Mouse (Mus musculus): Measurements from ENCODE around the gene Cdh18.

- TF ChIP-seq EP300 (optimal IDR thresholded peaks at IDR 0.05) (no peak), CTCF (IDR thresholded peaks at IDR 0.05; ENCODE audit: low read depth) (peak; percentile 47)
Measured at GRCm38 (mm10) chr15:23470527-23471475, 922.0 kb downstream of the Cdh18 start.
